Mouse (Mus musculus) forebrain, embryonic 12.5 days (tissue): ENCODE data around the gene Cs. TPM values are rescaled to one million over a fixed set of nuclear protein-coding genes. Genes with fewer than 3 reads are reported as not detected.

Experiments used
- ATAC-seq: fragments of 200-750 bp; cut with Nextera tagmentation; 2 replicates; pipeline ENCODE4 v1.8.0; 2017; ENCODE audit warnings: moderate TSS enrichment; ENCODE audit not compliant: low FRiP score
- H3K27ac ChIP-seq: fragments of 300-500 bp; sonication (generic); 2 replicates; pipeline ENCODE4 v1.5.1; 2016; ENCODE audit warnings: mild to moderate bottlenecking
- H3K27me3 ChIP-seq: fragments of 300-500 bp; sonication (generic); 2 replicates; pipeline ENCODE4 v1.6.1; 2016; ENCODE audit warnings: mild to moderate bottlenecking
- H3K36me3 ChIP-seq: fragments of 300-500 bp; sonication (generic); replicated peaks from 2 replicates; pipeline ENCODE4 v1.6.1; 2016; ENCODE audit warnings: mild to moderate bottlenecking
- H3K4me1 ChIP-seq: fragments of 300-500 bp; sonication (generic); 2 replicates; pipeline ENCODE4 v1.6.1; 2016
- H3K4me2 ChIP-seq: fragments of 300-500 bp; sonication (generic); 2 replicates; pipeline ENCODE4 v1.6.1; 2016; ENCODE audit warnings: mild to moderate bottlenecking, moderate library complexity
- H3K4me3 ChIP-seq: fragments of 300-500 bp; sonication (generic); replicated peaks from 2 replicates; pipeline ENCODE4 v1.5.1; 2016; ENCODE audit warnings: mild to moderate bottlenecking
- H3K9ac ChIP-seq: fragments of 300-500 bp; sonication (generic); 2 replicates; pipeline ENCODE4 v1.6.1; 2016; ENCODE audit warnings: mild to moderate bottlenecking
- H3K9me3 ChIP-seq: fragments of 300-500 bp; sonication (generic); 2 replicates; pipeline ENCODE4 v1.6.1; 2016
- WGBS: fragments of 180-500 bp; shearing (Covaris S2); methylation state at CpG from one replicate; pipeline ENCODE4 v1.1.7; 2016; 5-methylcytosine and 5-hydroxymethylcytosine counted together
- polyA plus RNA-seq: library from polyadenylated mRNA; unstranded; fragments of >200 nt; fragmentation: Nextera tagmentation; extraction: Ambion mirVana; gene quantifications from 2 replicates; pipeline ENCODE4 v1.2.1, GENCODE M21; 2016

Cs gene
- polyA plus RNA-seq, 1 experiment from 2014 or later, result 221 TPM

DNA sequence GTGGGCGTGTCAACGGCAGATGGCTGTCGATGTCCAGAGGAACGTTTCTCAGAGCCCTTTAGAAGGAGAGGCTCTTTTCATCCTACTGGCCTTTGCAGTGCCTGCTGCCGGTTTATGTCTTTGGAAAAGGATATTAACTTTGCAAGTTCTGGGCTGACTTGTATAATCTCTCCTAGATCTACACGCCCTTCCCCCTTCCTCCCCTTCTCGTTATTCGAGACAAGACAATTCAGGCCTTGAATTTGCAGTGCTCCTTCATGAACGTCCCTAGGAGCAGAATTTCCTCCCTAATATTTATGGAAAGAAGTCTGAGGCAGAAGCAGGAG lies 31.6 kb downstream of the Cs start:
- 0 out of 2 replicates have a peak, but pooled peaks cover 3% of the 10 kb centered on the region for H3K27me3 ChIP-seq
- ATAC-seq, result no peak
- H3K4me1 ChIP-seq, result peaks cover 18% of the 10 kb centered on the region
- peak overlapping the region; percentile 65 for H3K4me3 ChIP-seq
- H3K9ac ChIP-seq, result peak overlapping the region; percentile 69
- WGBS, result 6% methylated on average over 9 of the region's 9 CpGs
- peak overlapping the region; percentile 71 for H3K4me2 ChIP-seq
- peak overlapping the region; percentile 96 for H3K27ac ChIP-seq
- no peaks in the 10 kb centered on the region for H3K9me3 ChIP-seq
- peaks cover 14% of the 10 kb centered on the region for H3K36me3 ChIP-seq

DNA sequence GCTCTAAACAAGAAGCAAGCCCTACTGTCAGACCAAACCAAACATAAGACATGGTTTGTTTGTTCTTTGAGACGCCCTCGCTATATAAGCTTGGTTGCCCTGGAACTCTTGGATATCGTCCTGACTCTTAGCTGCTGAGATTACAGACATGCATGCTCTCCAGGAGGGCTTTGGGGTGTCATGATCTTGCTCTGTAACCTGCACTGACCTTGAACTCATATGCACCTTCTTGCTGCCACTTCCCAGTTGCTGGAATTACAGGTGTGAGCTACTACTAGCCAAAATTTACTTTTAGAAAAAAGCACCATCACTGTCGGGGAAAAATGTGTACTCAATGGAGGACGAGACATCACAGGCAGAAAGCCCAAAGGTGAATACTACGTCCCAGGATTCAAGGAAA lies 32.1 kb downstream of the Cs start:
- Histone ChIP-seq H3K27ac (peak overlapping the region; percentile 96), H3K4me2 (peak overlapping the region; percentile 71), H3K36me3 (peaks cover 9% of the 10 kb centered on the region), H3K9ac (peak overlapping the region; percentile 69), H3K9me3 (no peaks in the 10 kb centered on the region), H3K4me1 (peaks cover 18% of the 10 kb centered on the region), H3K27me3 (0 out of 2 replicates have a peak, but pooled peaks cover 3% of the 10 kb centered on the region), H3K4me3 (peak overlapping the region; percentile 65)
- WGBS, result 78% methylated on average over 6 of the region's 6 CpGs
- ATAC-seq, result no peak

DNA sequence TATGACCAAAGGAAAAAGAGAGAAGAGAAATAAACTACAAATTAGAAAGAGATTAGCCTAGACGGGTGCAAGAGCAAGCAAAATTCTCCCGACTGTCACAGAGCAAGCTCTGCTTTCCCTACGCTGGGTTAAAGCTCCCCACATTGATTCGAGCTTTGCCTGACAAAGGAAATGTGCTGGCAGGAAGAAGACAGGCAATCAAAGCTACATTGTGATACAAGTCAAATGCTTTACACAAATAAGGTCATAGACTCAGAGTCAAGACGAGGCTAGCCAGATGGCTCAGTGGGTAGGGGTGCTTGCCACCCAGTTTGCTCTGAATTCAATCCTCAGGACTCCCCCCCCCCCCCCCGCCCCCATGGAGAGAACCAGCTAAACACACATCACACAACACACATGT lies 32.5 kb downstream of the Cs start:
- no peak for ATAC-seq
- Histone ChIP-seq H3K4me3 (no peak overlapping the region), H3K36me3 (peaks cover 7% of the 10 kb centered on the region), H3K27ac (peak overlapping the region; percentile 96; the same call in 1 of the 2 replicates), H3K4me1 (peaks cover 18% of the 10 kb centered on the region), H3K9ac (no peak overlapping the region), H3K9me3 (no peaks in the 10 kb centered on the region), H3K27me3 (0 out of 2 replicates have a peak, but pooled peaks cover 3% of the 10 kb centered on the region), H3K4me2 (no peak overlapping the region)
- 52% methylated on average over 5 of the region's 6 CpGs for WGBS

DNA sequence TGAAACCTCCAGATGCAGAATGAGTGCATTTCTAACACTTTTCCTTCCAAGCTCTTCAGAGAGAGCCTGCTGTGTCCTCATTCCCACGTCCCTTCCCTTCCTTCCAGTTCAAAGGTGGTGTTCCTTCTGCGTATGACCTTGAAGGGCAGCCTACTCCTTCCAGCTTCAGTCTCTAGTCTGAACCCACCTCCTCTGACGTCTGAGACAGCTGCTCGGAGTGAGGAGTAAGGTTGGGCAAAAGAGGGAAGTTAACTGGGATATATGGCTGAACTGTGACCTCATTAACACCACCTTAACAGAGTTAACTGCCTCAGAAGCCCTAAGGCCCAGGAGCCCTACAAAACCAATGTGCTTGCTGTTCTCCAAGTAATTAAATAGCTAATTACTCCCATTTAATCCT lies 33.1 kb downstream of the Cs start:
- 0 out of 2 replicates have a peak overlapping the region, but pooled peaks have one; percentile 1 for H3K27ac ChIP-seq
- ATAC-seq, result no peak
- H3K9ac ChIP-seq, result 0 out of 2 replicates have a peak overlapping the region, but pooled peaks have one; percentile 12
- H3K27me3 ChIP-seq, result 0 out of 2 replicates have a peak, but pooled peaks cover 3% of the 10 kb centered on the region
- no peak overlapping the region for H3K4me3 ChIP-seq
- H3K4me1 ChIP-seq, result peaks cover 18% of the 10 kb centered on the region
- H3K9me3 ChIP-seq, result no peaks in the 10 kb centered on the region
- WGBS, result 62% methylated on average over 4 of the region's 4 CpGs
- H3K36me3 ChIP-seq, result 0 out of 2 replicates have a peak, but pooled peaks cover 1% of the 10 kb centered on the region
- H3K4me2 ChIP-seq, result no peak overlapping the region

DNA sequence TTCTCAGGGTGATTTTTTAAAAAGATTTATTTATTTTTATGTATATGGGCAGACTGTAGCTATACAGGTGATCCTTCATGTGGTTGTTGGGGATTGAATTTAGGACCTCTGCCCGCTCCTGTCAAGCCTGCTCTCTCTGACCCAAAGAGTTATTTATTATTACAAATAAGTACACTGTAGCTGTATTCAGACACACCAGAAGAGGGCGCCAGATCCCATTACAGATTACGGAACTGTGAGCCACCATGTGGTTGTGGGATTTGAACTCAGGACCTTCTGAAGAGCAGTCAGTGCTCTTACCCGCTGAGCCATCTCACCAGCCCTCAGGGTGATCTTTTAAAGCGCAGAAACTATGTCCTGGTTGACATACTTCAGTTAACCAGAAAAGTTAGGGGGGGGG lies 34.6 kb downstream of the Cs start:
- Histone ChIP-seq H3K27ac (no peak overlapping the region), H3K9ac (no peak overlapping the region), H3K36me3 (no peaks in the 10 kb centered on the region), H3K27me3 (0 out of 2 replicates have a peak, but pooled peaks cover 3% of the 10 kb centered on the region), H3K4me2 (no peak overlapping the region), H3K4me1 (peaks cover 26% of the 10 kb centered on the region), H3K9me3 (no peaks in the 10 kb centered on the region), H3K4me3 (no peak overlapping the region)
- WGBS, result 76% methylated on average over 5 of the region's 5 CpGs
- ATAC-seq, result no peak

DNA sequence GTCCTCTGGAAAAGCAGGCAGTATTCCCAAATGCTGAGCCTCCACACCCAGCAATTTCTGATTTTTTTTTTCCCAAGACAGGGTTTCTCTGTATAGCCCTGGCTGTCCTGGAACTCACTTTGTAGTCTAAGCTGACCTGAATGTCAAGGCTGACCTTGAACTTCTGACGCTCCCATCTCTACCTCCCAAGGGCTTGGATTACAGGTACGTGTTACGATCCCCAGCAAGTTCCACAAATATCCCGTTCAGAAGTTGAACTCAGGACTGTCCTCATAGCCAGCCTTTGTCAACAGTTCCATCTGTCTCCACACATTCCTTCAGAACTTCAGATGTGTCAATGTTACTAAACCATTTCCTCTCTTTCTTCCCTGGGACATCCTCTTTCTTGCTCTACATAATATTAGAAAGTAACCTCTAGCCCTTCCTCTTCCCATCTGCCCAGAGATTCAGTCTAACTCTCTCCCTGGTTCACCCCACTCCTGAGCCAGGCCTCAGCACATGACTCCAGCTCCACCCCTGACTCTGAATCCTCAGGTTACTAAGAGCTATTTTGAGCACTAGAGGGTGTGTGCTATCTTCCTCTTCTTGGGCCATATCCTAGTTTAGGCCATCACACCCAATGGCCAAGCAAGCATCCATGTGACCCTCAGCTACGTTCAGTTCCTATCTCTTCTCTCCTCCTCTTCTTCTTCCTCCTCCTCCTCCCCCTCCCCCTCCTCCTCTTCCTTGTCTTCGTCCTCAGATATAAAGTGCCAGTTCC lies 35.6 kb downstream of the Cs start:
- Histone ChIP-seq H3K27me3 (0 out of 2 replicates have a peak, but pooled peaks cover 3% of the 10 kb centered on the region), H3K4me3 (no peak overlapping the region), H3K9ac (no peak overlapping the region), H3K4me2 (no peak overlapping the region), H3K36me3 (peaks cover 1% of the 10 kb centered on the region; the same call in 1 of the 2 replicates), H3K27ac (no peak overlapping the region), H3K9me3 (no peaks in the 10 kb centered on the region), H3K4me1 (peaks cover 21% of the 10 kb centered on the region)
- 82% methylated on average over 6 of the region's 6 CpGs for whole genome bisulfite sequencing
- no peak for ATAC-seq

DNA sequence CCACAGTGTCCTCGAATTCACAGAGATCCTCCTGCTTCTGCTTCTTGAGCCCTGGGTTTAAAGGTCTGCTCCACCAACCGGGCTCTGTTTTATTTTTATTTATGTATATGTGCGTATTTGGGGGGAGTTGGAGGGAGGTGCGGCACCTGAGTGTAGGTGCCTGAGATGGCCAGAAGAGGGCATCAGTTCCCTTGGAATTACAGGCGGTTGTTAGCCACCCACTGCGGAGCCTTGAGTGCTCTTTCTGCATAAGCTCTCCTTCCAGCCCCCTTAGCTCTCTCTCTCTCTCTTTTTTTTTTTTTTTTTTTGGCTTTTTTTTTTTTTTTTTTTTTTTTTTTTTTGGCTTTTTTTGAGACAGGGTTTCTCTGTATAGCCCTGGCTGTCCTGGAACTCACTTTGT lies 36.9 kb downstream of the Cs start:
- no peak overlapping the region for H3K4me2 ChIP-seq
- H3K27me3 ChIP-seq, result 0 out of 2 replicates have a peak, but pooled peaks cover 3% of the 10 kb centered on the region
- 83% methylated on average over 6 of the region's 6 CpGs for WGBS
- H3K9ac ChIP-seq, result no peak overlapping the region
- ATAC-seq, result no peak
- peaks cover 12% of the 10 kb centered on the region for H3K36me3 ChIP-seq
- no peaks in the 10 kb centered on the region for H3K9me3 ChIP-seq
- peaks cover 29% of the 10 kb centered on the region for H3K4me1 ChIP-seq
- H3K27ac ChIP-seq, result no peak overlapping the region
- no peak overlapping the region for H3K4me3 ChIP-seq

DNA sequence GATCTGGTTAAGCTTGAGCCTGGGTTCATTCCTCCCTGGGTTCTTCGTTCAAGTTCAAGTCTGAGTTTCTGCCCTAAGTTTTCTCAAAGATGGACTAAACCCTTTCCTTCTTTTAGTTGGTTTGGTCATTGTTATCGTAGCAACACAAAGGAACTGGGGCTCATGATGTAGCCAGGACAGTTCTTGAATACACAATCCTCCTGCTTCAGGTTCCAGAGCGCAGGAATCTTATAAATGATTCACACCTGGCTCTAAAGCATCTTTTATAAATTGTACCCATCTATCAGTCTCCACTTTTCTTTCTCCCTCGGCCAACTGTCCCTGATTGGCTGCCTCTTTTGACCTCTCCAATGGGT lies 38.5 kb downstream of the Cs start:
- no peak for ATAC-seq
- peak overlapping the region; percentile 100 for H3K4me3 ChIP-seq
- H3K4me2 ChIP-seq, result peak overlapping the region; percentile 61
- peak overlapping the region; percentile 94 for H3K27ac ChIP-seq
- 40% methylated on average over 4 of the region's 4 CpGs for WGBS
- H3K27me3 ChIP-seq, result no peaks in the 10 kb centered on the region
- peaks cover 29% of the 10 kb centered on the region for H3K36me3 ChIP-seq
- peak overlapping the region; percentile 99 for H3K9ac ChIP-seq
- peaks cover 26% of the 10 kb centered on the region for H3K4me1 ChIP-seq
- H3K9me3 ChIP-seq, result no peaks in the 10 kb centered on the region

DNA sequence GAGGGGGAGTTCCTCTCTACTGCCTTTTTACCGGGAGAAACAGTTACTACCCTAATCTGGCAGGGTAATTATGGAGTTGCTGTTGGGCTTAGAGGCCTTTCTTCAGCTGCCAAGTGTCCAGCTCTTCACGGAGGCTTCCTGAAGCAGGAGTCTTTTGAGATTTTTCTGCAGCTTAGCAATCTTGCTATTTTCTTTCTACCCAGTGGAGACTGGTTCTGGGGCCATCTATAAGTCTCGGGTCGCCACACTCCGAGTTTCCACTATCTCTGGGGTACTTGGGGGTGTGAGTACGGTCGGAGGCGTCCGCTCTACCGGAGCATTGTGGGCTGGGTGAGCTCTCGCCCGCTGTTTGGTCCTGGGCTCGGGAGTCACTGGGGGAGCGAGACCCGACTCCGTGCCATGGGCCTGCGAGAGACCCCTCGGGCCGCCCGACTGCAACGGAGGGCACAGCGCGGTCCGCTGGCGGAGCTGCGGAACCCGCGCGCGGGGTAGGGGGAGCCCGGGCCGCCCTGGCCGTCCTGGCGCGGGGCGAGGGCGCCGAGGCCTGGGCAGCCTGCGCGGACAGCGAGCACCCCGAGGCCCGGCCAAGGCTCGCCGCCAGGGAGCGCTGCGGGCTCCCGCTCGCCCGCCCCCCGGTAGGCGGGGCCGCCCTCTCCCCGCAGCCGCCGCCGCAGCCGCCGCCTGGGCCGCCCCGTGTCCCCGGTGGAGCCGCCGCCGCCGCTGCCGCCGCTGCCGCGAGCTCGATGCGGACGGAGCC lies 39.1 kb downstream of the Cs start, which contains the start of gene Ankrd52:
Ankrd52 (plus strand) TSS at position 661 of the 757 bp plus-strand sequence.
- WGBS, result under 1% methylated on average over 45 of the region's 73 CpGs
- peaks cover 26% of the 10 kb centered on the region for H3K4me1 ChIP-seq
- no peaks in the 10 kb centered on the region for H3K27me3 ChIP-seq
- H3K27ac ChIP-seq, result peak within 1 kb of the TSS; percentile 94
- H3K4me3 ChIP-seq, result peak within 1 kb of the TSS; percentile 100
- peak; percentile 89 for ATAC-seq
- peak within 1 kb of the TSS; percentile 61 for H3K4me2 ChIP-seq
- H3K9me3 ChIP-seq, result no peaks in the 10 kb centered on the region
- H3K9ac ChIP-seq, result peak within 1 kb of the TSS; percentile 99
- peaks cover 33% of the 10 kb centered on the region for H3K36me3 ChIP-seq

DNA sequence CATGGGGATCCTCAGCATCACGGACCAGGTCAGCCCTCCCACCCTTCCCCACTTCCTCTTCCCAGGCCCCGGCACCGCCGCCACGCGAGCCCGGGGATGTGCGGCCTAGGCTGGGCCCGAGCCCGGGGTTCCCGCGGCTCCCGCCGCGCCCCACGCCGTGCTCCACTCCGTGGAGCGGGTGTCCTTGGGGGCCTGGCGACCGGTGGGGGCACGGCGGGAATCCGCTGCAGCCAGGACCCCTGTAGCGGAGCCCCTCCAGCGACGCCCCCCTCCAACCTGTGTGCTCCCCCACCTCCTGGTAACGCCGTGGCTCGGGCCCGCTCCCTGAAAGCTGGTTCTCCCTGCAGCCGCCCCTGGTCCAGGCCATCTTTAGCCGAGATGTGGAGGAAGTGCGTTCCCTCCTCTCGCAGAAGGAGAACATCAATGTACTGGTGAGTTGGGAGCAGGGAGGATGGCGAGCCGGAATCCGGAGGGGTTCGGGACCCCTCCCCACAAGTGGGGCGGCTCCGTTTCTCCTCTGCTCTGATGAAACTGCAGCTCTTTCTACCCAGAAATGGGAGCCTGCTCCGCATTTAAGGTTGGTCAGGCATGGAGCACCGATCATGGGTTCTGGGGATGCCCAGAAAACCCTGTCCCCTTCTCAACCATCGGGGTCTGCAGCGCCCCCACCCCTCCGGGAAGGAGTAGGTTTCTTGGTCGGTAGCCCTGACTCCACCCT lies 39.8 kb downstream of the Cs start:
- peak overlapping the region; percentile 100 for H3K4me3 ChIP-seq
- peaks cover 40% of the 10 kb centered on the region for H3K36me3 ChIP-seq
- ATAC-seq, result peak; percentile 82
- H3K4me2 ChIP-seq, result peak overlapping the region; percentile 61
- WGBS, result under 1% methylated on average over 23 of the region's 47 CpGs
- no peaks in the 10 kb centered on the region for H3K27me3 ChIP-seq
- H3K9me3 ChIP-seq, result no peaks in the 10 kb centered on the region
- H3K4me1 ChIP-seq, result peaks cover 26% of the 10 kb centered on the region
- peak overlapping the region; percentile 94 for H3K27ac ChIP-seq
- H3K9ac ChIP-seq, result peak overlapping the region; percentile 99

DNA sequence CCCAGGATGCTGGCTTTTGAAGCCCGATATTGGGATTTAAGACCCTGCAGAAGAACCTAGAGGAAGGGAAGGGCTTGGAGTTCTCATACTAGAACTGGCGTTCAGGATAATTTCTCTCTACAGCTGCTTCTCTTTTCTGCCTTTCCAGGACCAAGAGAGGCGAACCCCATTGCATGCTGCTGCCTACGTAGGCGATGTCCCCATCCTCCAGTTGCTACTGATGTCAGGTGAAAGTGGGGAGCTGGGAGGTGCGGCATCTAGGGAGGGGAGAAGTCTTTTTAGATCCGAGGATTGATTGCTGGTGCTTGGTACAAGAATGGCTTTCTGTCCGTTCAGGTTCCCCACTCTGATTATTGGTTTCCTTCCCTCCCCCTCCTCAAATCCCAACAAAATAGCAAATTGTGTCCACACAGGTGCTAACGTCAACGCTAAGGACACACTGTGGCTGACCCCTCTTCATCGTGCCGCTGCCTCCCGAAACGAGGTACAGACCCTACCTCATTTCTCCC lies 40.5 kb downstream of the Cs start:
- 56% methylated on average over 14 of the region's 14 CpGs for WGBS
- peaks cover 46% of the 10 kb centered on the region for H3K36me3 ChIP-seq
- ATAC-seq, result no peak

More for the DNA sequence above, 40.5 kb downstream of the Cs start:
- Histone ChIP-seq H3K4me2 (peak overlapping the region; percentile 61), H3K27ac (peak overlapping the region; percentile 94), H3K9me3 (no peaks in the 10 kb centered on the region), H3K4me3 (peak overlapping the region; percentile 100), H3K27me3 (no peaks in the 10 kb centered on the region), H3K9ac (peak overlapping the region; percentile 99), H3K4me1 (peaks cover 26% of the 10 kb centered on the region)
